Mouse (Mus musculus) myocyte (in vitro differentiated cells): ENCODE data around the gene BC028528.

Experiments
- CEBPB ChIP-seq: IDR thresholded peaks from 2 replicates; pipeline ENCODE4 v1.6.1; 2011; ENCODE audit warnings: mild to moderate bottlenecking, moderate library complexity; ENCODE audit not compliant: poor library complexity, insufficient read depth, severe bottlenecking
- E2F4 ChIP-seq: IDR thresholded peaks from one replicate; pipeline ENCODE4 v1.6.1; 2011; ENCODE audit warnings: mild to moderate bottlenecking, control low read depth, moderate library complexity; ENCODE audit not compliant: insufficient read depth
- MAX ChIP-seq: IDR thresholded peaks from one replicate; pipeline ENCODE4 v1.6.1; 2011; ENCODE audit warnings: low read depth, mild to moderate bottlenecking, control low read depth
- MYOG ChIP-seq, 3 experiments: IDR thresholded peaks; one replicate each; pipeline ENCODE4 v1.6.1; 2011; ENCODE audit warnings: control low read depth in 2 of 3, low read depth in 2 of 3, mild to moderate bottlenecking in 2 of 3; ENCODE audit not compliant: insufficient read length in 2 of 3, control insufficient read depth in 1 of 3, insufficient read depth in 1 of 3
- POLR2A ChIP-seq: IDR thresholded peaks from one replicate; pipeline ENCODE4 v1.6.1; 2011; ENCODE audit warnings: low read depth, mild to moderate bottlenecking, control low read depth, moderate library complexity; ENCODE audit not compliant: insufficient read length

DNA sequence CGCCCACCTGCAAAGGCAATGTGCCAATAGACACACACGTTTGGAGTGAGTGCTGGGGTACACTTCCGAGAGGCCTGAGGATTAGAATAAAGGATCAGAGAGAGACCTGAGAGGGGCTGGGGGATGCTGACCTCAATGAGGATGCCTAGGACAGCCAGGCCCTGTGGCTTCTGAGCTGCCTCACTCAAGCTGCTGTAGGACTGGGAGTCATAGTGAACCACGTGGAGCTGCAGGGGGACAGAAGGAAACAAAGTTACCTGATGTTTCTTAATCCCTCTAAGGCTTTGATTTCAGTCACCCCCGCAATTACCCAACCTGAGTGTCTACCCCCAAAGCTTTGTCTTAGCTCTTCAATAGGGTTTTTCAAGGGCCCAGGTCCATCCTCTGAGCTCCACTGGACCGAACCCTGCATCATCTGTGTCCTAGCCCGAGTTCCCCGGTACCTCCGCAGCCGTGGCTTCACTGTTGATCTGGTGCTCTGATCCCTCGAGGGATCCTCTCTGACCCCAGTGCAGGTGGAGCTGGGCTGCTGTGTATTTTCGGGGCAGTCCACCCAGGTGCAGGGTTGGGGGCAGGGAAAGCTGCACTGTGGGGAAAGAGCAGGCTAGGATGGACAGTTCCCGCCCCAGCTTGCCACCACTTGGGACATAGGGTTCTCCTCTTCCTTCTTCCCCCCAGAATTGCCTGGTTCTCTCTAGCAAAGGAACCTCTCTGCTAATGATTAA lies 8.2 kb upstream of the BC028528 start:
- no peak for TF ChIP-seq CEBPB
- no peak for TF ChIP-seq POLR2A
- TF ChIP-seq MYOG (IDR thresholded peaks at IDR 0.05; ENCODE audit: control insufficient read depth in 1 of 3, insufficient read depth in 1 of 3, insufficient read length in 2 of 3, low read depth in 2 of 3), result no peak
- no peak for TF ChIP-seq MAX
- no peak for TF ChIP-seq E2F4
